Mouse (Mus musculus): ENCODE measurements around the gene Lrch3.
"Not testable (repeated sequence)": the region's sequence is repeated elsewhere in the genome, so short reads cannot be mapped to it uniquely, and the experiment has no call there.

Lrch3 gene

GRCm38 (mm10) chr16:32915292-32916068 is 1.6 kb downstream of the Lrch3 start:
- no peak for DNase-seq

- DNase-seq: not testable (repeated sequence)
Measured at GRCm38 (mm10) chr16:32926629-32927028, 12.7 kb downstream of the Lrch3 start.

- DNase-seq: no peak
Measured at GRCm38 (mm10) chr16:32927044-32927443, 13.1 kb downstream of the Lrch3 start.

DNA sequence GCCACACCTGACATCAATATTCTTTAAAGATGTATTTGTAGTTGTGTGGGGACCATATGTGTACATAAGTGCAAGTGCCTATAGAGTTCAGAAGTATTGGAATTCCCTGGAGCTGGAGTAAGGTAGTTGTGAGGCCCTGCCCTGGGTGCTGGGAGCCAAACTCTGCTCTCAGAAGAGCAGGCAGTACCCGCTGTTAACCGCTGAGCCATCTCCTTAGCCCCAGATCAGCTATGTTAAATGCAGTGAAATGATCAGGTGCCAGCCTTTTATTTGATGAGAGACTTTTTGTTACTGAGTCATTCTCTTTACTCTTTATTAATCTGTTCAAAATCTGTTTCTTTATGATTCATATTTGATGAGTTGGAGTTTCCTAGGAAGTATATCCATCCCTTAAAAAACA is 16.0 kb downstream of the Lrch3 start:
- DNase-seq: no peak

DNA sequence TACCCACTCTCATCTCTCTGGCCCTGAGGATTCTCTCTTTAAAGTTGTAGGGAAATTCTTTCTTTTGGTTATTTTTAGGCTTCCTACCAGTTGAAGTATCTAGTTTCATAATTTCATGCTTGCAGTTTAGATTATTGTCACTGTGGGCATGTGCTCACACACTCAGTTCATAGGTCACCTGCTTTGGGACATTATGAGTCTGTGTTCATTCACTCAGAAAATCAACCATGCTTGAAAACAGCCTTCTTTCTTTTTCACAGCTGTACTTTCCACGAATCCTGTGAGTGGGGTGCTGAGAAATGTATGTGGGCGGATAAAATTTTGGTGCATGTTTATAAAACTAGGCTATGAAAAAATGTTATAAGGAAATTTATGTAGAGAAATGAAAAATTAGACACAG is 20.6 kb downstream of the Lrch3 start:
- DNase-seq: no peak

- DNase-seq: no peak
Measured at GRCm38 (mm10) chr16:32935088-32935487, 21.2 kb downstream of the Lrch3 start.

- DNase-seq: no peak
Measured at GRCm38 (mm10) chr16:32937358-32937757, 23.5 kb downstream of the Lrch3 start.

- peak; percentile 77 for DNase-seq
Measured at GRCm38 (mm10) chr16:32939301-32939700, 25.4 kb downstream of the Lrch3 start.

GRCm38 (mm10) chr16:32939716-32940115 is 25.8 kb downstream of the Lrch3 start:
- not testable (repeated sequence) for DNase-seq

- DNase-seq: not testable (repeated sequence)
Measured at GRCm38 (mm10) chr16:32941226-32941625, 27.3 kb downstream of the Lrch3 start.

DNA sequence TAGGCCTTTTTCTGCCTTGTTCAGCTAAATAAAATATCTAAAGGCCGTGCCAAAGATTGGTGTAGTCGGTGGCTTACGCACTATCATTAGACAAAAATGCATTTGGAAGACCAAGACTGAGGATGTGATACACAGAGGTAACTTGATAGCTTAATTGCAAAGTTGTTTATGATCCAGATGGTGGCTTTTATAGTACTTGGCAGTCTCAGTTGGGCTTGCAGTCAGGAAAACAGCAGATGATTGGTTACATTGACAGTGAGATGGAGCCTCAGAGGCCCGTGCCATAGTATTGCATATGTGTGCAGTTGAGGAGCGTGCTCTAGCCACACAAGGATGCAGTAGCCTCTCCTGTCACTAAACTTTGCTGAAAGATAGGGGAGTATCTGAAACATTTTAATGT is 28.8 kb downstream of the Lrch3 start:
- DNase-seq: no peak

DNA sequence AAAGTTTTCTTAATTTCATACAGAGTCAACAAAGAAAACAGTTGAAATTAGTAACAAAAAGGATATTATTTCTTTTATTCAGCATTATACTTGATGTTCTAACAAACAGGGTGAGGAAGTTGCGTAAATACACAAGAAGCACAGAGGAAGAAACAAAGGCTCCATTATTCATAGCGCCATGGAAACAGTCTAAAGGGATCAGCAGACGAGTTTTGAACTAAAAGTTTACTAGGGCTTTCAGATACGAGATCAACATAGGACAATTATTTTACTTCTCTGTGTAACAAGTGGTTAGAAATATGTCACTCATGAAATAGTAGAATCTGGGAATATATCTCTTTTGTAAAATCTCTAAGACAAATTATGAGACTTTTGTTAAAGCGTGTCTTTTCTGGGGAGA is 31.5 kb downstream of the Lrch3 start:
- no peak for DNase-seq

DNA sequence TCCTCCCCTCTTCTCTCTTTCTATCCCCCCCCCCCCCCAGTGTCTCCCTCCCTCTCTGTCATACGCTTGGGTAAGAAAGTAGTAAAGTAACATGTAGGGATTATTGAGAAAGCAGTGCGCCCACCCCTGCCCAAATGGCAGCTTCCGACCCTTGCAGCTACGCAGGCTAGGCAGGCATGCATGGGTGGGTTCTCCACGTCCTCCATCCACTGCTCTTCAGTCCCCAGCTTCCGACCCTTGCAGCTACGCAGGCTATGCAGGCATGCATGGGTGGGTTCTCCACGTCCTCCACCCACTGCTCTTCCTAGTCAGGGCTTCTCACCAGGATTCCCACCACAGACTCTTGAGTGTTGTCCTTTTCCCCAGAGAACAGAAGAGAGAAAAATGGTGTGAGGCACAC is 34.1 kb downstream of the Lrch3 start:
- DNase-seq: no peak

GRCm38 (mm10) chr16:32948656-32949055 is 34.8 kb downstream of the Lrch3 start:
- DNase-seq: no peak

DNA sequence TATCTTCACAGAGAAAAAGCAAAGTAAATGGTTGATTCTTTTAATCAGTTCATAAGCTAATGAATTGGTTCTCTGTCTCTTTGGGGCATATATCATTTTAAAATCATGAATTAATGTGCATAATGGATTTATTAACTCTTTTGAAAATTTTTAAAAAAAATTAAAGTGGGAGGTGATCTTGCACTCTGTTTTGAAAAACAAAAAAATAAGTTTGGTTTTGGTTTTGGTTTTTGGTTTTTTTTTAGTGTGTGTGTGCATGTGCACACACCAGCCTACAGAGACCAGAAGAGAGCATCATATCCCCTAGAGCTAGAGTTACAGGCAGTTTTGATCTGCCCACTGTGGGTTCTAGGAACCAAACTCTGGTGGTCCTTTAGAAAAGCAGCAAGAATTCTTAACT is 35.4 kb downstream of the Lrch3 start:
- DNase-seq: no peak

- no peak for DNase-seq
Measured at GRCm38 (mm10) chr16:32951074-32951473, 37.2 kb downstream of the Lrch3 start.

GRCm38 (mm10) chr16:32953806-32954205 is 39.9 kb downstream of the Lrch3 start:
- no peak for DNase-seq

DNA sequence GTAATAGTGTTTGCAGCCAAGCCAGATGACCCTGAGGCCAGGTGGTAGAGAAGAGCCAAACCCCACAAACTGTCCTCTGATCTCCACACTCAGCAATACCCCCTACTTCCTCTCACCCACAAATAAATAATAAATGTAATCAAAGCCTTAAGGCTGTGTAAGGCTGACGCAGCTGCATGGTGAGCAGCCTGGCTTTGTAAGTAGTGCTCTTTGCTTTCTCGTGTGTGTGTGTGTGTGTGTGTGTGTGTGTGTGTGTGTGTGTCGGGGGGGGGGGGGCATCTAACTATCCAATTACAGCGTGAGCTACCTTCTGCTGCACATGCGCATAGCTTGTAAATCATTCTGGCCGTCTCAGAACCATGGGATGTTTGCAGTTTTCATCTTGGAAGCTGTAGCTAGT is 40.4 kb downstream of the Lrch3 start:
- DNase-seq: no peak

- DNase-seq: no peak
Measured at GRCm38 (mm10) chr16:32956889-32957288, 43.0 kb downstream of the Lrch3 start.

- no peak for DNase-seq
Measured at GRCm38 (mm10) chr16:32972535-32972934, 58.6 kb downstream of the Lrch3 start.

GRCm38 (mm10) chr16:32973047-32973446 is 59.1 kb downstream of the Lrch3 start:
- no peak for DNase-seq

- DNase-seq: no peak
Measured at GRCm38 (mm10) chr16:32980227-32980626, 66.3 kb downstream of the Lrch3 start.

- DNase-seq: no peak
Measured at GRCm38 (mm10) chr16:32981405-32981804, 67.5 kb downstream of the Lrch3 start.

DNA sequence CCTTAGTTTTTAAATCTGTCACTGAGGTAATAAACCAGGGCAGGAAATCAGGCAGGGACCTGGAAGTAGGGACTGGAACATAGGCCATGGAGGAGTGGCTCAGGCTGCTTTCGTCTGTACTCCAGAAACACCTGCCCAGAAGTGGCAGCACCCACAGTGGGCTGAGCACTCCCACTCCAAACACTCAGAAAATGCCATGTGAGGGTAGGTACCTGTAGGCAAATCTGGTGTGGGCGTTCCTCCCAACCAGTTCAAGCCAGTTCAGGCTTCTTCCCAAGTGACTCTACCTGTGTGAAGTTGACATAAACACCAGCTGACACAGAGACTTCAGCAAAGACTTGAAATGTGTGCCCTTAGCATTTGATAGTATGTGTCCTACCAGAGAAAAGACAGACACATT is 70.7 kb downstream of the Lrch3 start:
- DNase-seq: no peak

GRCm38 (mm10) chr16:32992158-32992557 is 78.3 kb downstream of the Lrch3 start:
- no peak for DNase-seq
